Mouse (Mus musculus) embryo, embryonic 10.5 days (tissue): ENCODE measurements around the gene Cdc37.

Experiments used
- DNase-seq: peaks from one replicate; pipeline ENCODE4 v3.0.0-alpha.2; 2015; ENCODE audit warnings: low spot score

Gene Cdc37

DNA sequence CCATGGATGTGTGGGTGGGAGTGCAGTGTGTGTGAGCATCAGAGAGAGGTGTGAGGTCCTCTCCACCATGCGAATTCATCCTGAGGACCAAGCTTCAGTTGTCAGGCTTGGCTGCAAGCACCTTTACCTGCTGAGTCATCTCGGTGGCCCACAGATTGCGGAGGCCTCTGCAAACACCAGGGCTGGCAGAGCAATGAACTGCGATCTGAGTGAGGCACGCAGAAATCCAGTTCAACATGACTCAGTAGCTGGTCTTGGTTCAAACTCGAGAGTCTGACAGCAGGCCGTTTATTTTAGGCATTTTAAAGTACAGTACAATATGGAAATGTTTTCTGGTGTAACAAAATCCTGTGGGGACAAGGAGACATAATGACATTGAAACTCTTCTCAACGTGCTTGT, 52.0 kb downstream of the Cdc37 start:
- DNase-seq, result no peak

- no peak for DNase-seq
Measured at GRCm38 (mm10) chr9:21095958-21096357, 53.8 kb downstream of the Cdc37 start.

DNA sequence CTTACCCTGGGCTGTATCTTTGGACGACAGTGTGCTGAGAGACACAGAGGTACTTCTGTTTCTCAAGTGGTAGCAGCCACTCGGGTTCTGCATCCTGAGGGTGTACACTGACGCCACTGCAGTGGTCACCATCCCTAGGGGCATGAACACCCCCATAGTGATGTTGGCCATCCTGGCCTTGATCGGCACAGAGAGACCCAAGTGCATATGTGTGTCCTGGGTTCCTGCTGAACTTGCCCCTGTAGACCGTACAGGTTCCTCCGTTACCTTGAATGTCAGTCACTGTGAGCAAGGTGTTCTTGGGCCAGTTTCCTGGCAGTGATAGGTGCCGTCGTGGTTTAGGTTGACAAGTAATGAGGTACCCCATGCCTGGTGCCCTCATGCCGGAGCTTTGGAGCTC, 56.4 kb downstream of the Cdc37 start:
- DNase-seq, result no peak

GRCm38 (mm10) chr9:21091707-21092320, 58.0 kb downstream of the Cdc37 start, which contains the start of the genes Gm38431 and Raver1:
TSS of gene Gm38431 (minus strand) at chr9:21091997.
TSS of gene Raver1 (minus strand) at chr9:21092008.
- peak; percentile 99 for DNase-seq

DNA sequence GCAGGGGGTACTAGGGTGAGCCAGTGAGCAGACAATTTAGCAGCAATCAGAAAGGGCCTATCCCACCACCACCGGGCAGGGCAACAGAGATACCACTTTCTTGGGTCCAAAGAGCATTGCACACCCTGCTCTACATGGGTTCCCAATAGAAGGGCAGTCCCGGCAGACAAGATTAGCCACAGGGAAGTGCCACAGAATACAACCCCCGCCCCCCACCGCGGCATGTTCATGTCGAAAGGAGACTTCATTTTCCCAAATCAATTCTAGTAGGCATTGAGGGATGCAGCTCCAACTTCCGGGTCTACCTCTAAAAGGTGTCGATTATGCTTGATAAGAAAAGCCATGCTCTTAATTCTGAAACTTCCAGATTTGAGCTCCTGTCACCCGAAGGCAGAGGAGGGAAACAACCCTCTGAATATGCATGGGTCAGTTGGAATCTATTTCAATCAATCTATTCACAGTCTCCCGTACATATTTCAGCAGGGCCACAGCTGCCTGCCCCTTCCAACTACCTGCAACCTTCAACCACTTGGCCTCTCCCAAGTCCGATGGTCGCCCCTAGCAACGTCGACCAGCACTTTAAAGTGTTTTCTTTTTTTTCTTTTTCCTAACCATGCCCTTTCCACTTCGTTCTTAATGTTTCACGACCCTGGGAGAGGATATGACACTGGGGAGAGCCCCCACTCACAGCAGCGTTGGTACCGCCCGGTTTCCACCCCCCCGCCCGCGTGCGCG, 58.6 kb downstream of the Cdc37 start:
- DNase-seq, result no peak

DNA sequence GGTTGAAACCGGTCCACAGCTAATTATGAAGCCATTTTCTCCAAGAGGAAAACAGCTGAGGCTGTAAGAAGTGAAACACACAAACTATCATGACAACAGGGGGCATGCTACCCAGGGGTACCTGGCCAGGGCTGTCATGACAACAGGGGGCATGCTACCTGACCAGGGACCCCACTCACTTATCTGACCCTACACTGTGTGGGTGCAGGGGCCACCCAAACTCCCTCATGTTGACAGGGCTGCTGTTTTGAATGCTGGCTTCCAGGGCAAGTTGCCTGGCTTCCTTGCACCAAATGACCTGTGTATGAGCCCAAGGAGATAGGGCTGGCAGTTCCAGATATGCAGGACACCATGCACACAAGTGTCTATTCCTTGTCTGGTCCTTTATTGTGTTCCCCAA, 59.2 kb downstream of the Cdc37 start:
- no peak for DNase-seq

DNA sequence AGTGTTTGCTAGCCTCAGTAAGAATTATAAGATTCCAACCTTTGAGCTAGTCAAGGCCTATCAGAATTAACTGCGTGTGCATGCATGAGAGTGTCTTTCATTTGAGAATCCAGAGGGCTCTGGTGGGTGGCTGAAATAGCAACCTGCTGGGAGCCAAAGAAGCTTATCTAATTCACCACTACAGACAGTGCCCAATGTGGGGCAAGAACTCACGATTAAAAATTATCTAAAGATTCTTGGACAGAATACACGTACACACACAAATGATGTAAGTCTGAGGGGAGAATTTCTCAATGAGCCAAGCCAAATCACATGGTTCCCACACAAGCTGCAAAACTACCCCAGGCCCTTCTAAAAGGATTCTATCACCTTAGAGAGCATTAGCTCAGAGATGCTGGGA, 66.5 kb downstream of the Cdc37 start:
- no peak for DNase-seq
